Mouse (Mus musculus): Measurements from ENCODE around the gene Bend7.

DNA sequence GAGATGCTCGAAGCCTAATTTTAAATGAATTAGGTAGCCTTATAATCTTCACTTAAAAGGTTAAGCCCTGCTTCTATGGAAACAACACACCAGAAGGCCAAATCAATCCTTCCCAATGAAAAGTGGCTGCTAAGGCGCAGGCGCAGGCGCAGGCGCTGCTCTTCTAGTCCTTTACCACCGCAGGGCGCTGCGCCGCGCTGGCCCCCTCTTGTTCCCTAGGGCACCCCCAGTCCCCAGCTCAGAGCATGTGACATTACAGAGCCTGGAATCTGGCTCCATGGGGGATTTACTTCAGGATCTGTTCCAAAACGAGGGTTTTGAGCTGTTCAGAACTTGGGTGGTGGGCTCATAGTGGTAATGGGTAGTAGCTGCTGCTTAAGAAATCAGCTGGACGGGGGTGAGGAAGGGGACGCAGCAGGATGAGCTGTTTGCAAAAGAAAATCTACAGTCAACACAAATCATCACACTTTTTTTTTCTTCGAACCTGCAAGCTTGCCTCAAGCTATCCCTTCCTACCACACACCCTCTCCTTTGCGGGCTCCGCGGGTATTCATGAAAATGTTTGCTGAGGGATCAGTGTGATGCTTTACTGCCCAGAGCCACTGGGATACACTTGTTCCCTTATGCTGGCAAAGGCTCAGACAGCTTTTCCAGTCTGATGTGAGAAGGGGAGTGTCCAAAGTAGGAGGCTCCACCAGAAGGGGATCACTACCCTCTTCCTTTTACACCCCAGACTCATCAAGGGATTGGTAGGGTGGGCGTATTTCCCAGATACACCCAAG is 85.0 kb downstream of the Bend7 start:
- TF ChIP-seq EP300 (IDR thresholded peaks at IDR 0.05; ENCODE audit: insufficient read depth, low read depth, low read length), result no peak
- TF ChIP-seq POLR2A (IDR thresholded peaks at IDR 0.05; ENCODE audit: insufficient read depth, low read length), result no peak
- TF ChIP-seq CTCF (IDR thresholded peaks at IDR 0.05; ENCODE audit: low read depth, low read length), result peak; percentile 2

Measured in ES-Bruce4 (cell line).